Mouse (Mus musculus) activated CD4-positive, CD25-positive, alpha-beta regulatory T cell, adult 4 months (primary cell): ENCODE measurements around the gene Rrad. TPM values are rescaled to one million over a fixed set of nuclear protein-coding genes. Genes with fewer than 3 reads are reported as not detected.
"Not testable (repeated sequence)": the region's sequence is repeated elsewhere in the genome, so short reads cannot be mapped to it uniquely, and the experiment has no call there.

Source experiments
- ATAC-seq: one replicate; pipeline ENCODE4 v1.8.0; 2017
- polyA plus RNA-seq, 2 experiments: library from polyadenylated mRNA; unstranded; fragments of 100-300 nt; shearing (Covaris generic); gene quantifications; one replicate each; pipeline ENCODE4 v1.2.1; 2017

Rrad gene
- polyA plus RNA-seq = 10 to 100 TPM; 11.4 to 16.2 TPM

DNA sequence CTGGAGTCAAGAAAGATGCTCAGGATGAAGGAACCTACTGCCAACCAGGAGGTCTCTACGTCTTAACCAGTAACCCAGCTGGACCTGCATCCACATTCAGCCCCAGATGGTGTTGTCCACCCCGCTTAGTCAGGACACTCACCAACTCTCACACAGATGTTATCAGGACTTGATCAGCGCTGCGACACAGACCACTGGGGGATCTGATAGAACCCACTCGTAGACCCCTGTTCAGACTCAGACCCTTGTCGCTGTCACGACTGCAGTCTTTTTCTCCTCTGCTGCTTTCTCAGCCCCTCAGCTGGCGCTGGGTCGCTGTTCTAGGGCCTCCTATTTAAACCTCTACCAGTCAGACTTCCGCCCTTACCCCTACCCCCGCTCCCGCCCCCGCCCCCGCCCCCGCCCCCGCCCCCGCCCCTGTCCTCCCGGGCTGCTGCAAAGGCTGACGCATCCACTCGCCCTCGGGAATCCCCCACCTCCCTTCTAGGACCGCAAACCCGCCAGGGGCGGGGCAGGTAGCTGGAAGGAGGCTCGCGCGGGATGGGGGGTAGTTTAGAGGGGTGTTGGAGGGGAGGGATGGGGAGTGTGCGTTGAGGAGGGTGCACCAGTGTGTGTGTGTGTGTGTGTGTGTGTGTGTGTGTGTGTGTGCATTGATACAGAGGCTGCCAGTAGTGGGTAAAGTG is at the start of gene Rrad:
Rrad (minus strand) TSS at position 347 of the 683 bp plus-strand sequence.
- ATAC-seq = peak; percentile 86

DNA sequence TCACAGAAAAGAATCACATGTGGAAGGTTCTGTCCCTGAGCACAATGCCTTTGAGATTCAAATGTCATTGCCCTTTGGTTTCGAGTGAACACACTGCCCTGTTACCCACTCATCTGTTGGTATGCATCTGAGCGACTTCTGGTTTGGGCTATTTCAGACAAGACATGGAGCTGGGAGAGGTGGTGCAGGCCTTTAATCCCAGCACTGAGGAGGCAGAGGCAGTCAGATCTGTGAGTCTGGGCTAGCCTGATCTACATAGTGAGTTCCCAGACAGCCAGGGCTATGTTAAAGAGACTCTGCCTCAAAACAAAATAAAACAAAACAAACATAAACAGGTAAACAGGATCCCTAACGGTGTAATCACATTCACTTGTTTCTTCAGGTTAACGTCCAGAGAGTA is 24.5 kb upstream of the Rrad start:
- no peak for ATAC-seq

DNA sequence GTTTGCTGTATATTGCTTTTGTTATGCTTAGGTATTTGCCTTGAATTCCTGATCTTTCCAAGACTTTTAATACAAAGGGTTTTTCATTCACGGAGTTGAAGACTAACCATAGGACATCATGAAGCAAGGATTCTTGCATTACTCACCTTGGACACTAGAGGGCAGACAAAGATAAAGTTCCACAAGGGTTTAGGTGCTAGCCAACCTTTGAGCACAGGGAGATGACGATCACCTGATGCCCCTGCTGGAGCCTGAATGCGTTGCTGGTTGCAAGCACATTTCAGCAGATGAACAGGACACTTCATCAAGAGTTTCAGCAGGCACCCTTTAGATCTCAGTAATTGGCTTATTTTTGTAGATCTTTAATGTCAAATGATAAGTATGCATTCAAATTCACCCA is 23.9 kb upstream of the Rrad start:
- ATAC-seq = peak; percentile 100

DNA sequence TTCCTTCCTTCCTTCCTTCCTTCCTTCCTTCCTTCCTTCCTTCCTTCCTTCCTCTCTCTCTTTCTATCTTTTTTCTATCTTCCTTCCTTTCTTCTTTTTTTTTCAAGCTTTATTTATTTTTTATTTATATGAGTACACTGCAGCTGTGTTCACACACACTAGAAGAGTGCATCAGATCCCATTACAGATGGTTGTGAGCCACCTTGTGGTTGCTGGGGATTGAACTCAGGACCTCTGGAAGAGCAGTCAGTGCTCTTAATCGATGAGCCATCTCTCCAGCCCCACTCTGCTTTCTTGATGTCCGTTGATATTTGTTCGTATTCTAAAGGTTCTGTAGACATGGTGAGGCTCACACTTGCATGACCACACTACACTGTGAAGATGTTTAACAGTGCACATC is 13.1 kb upstream of the Rrad start:
- ATAC-seq = not testable (repeated sequence)

DNA sequence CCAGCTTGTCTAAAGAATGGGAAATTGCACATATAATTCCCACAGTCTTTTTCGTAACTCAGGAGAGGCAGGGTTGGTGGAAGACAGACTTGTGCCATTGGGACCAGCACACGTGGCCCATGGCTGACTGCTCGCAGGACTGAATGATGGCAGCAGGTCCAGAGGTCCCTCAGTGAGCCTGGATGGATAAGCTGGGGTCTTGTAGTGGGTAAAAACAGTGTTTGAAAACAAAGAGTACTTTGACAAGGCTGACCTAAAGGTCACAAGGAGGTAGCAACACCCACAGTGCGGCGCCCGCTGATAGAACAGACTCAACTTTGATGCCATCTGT is 11.2 kb upstream of the Rrad start:
- no peak for ATAC-seq

DNA sequence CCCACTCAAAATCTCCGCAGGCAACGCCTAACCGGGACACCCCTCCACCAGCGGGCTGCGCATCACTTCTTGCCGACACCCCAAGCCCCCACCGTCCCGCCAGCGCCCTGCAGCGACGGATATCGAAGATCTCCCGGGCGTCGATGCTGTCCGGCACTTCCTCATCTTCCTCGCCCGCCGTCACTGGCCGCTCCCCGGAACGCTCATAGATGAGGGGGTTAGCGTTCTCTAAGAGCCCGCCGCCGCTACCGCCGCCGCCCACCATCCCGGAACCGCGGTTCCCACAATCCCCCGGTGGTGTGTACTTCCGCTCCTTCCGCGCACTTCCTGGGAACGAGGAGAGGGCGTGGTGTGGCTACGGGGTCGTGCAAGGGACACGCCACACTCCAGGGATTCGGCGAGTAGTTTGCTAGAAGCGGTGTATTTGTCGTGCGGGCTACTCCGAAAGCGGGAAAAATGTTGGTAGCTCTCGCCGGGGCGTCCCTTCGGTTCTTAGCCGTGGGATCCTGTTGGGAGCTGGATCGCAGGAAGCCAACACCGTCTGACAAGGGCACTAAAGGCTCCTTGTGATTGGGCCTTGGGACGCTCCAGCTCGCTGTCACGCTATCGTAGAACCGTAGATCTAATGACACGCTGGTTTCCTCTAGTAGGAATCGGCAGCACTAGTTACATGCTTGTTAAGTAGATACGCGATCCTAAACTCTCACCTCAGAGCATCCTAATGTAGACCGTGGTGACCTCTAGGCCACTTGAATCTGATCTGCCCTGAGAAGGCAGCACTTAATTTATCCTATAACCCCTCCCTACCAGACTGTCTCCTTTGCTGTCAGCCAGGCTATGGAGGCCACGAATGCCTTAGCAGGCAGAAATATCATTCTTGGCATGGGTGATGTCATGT is 10.5 kb upstream of the Rrad start, which contains the start of gene Ciao2b:
Ciao2b (minus strand) TSS at position 540 of the 898 bp plus-strand sequence.
- peak; percentile 82 for ATAC-seq

DNA sequence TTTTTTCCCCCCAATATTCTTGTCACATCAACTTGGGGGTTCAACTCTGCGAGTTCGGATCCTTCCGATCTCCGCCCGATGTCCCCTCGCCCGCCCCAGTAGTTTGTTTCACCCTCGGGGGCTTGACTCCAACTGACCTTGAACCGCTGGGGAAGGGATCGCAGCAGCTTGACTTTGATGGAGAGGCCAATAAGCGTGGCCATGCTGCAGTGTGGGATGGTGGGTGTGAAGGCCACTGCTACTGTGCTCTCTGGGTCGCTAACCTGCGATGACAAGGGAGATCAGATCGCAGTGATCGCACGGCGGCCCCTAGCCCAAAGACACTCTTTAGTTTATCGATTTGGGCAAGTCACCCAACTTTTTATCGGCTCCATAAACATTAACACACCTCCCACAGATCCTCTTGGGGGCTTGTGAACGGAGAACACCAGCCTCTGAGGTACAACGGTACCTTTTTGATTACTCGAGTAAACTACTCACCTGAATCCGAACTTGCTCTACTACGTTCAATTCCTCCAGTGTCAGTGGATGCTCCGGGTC is 9.8 kb upstream of the Rrad start:
- ATAC-seq = no peak

DNA sequence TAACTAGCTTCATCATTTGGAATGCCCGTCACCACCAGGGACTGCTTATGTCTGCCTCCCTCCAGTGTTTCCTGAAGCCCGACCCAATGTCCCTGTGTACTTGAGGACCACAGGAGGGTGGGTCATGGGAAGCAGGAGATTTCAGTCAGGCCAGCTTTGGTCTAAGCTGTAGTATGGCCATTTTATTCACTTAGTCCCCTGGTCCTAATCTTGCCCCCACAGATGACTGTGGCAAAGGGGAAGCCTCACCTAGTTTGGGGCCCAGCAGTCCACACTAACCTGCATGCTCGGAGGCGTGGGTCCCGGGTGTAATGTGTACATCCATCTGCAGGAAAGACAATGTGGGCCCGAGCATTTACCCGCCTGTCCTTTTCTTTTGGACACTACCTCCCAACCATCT is 9.1 kb upstream of the Rrad start:
- no peak for ATAC-seq

DNA sequence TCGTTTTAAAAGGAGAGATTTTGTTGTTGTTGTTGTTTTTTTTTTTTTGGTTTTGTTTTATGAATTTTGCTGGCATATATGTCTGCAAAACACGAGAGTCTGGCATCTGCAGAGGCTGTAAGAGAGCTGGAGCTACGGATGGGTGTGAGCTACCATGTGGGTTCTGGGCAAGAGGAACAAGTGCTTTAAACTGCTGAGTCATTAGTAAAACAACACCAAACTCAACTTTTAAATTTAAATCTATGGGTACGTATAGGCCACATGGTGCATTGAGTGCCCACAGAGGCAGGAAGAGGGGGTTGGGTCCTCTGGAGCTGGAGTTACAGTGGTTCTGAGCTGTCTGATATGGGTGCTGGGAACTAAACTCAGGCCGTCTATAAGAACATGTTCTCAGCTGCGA is 6.9 kb upstream of the Rrad start:
- no peak for ATAC-seq

DNA sequence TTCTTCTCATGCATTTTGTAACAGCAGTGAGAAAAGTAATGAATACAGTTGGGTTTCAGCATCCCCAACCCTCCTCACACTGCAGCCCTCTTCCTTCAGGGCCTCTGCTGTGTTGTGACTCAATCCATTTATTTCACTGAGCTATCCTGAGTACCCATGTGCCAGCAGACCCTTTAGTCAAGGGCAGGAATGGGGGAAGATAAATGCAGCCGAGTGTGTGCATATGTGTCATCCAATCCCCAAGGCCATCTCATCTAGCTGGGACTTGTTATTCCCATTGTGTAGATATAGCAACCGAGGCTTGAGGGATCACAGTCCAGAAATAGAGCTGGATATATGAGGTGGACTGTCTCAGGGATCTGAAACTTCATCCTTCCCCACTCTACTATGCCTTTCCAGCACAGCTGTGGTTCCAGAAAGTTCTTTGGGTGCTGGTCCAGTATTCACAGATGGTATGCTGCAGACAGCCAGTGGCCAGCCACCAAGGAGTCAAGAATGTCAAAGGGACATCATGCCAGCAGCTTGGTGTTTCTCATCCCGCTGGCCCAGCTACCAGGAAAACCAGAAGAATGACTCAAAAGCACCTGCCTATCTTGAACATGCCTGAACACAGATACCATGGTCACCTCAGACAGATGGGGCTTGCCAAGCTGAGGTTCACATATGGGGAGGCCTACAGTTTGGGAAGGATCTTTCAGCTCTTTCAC is 4.0 kb upstream of the Rrad start:
- no peak for ATAC-seq

DNA sequence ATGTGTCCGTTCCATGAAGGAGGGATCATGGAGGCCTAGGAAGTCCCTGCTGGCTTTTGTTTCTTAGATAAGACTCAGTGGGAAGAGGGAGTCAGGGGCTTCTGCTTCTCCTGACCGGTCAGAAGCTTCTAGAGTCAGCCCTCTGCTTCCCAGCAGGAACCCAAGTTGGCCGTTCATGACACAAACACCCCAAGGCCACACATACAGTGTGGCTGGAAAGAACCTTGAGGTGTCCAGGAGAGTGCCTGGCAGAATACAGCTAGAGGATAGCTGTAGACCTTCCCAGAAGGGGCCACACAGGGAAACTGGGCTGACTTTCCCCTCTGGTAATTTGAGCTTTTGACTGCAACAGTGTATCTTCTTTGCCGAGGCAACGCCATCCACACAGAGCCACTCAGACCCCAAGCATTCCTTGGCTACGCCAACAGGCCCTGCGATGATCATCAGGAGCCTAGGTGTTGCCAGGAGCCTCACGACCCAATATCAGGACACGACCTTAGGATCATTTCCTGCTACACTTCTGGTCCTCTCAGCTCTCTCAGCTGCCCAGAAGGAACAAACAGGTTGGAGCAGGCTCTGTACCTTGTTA is 2.1 kb upstream of the Rrad start:
- no peak for ATAC-seq

DNA sequence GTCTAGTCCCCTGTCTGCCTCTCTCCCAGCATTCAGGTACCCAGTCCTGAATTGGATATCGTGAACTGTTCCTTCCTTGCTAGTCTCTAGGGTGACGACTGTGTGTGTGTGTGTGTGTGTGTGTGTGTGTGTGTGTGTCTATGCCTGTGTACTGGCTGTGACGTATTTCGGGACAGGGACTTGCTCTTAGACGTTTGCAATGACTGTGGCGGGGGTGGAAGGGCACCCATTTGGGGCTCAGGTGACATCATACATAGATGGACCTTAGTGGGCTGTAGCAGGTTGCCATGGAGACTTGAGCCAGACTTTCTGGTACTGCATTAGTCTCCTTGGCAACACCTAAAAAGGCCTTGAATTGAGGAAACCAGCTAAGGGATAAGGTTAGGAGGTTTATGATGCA is 1.4 kb upstream of the Rrad start:
- no peak for ATAC-seq

DNA sequence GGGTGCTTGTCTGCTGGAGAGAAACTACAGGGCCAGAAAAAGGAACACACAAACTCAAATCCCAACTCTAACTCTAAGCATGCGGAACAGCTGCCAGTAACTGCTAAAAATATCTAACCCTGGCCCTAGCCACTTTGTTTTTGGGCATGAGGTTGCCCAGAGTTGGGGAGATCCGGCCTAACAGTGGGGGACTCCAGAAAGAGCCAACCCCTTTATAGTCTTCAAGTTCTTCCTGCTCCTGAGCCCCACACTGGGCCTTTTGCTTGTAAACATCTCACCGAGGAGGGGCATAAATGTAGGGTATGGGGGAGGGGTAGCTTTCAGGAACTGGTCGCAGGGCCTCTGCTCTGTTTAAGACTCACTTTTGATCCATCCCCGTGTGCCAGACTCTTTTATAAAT is 848 bp upstream of the Rrad start:
- ATAC-seq = peak; percentile 7

DNA sequence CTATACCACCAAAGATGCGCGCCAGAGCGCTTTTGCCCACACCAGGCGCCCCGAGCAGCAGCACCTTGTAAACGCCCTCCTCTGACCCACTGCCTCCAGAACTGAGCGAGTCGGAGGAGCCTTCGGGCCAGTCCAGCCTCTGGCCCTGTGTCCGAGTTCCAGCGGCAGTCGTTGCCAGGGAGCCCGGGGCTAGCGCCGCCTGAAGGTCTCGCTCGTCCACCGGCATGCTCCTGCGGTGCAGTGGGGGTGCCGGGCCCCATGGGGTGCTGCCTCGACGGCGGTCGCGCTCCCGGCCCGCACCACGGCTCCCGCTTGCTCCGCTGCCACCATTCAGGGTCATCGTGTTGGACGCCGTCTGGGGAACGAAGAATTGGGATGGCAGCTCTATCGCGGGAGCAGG is 553 bp downstream of the Rrad start:
- ATAC-seq = peak; percentile 13

DNA sequence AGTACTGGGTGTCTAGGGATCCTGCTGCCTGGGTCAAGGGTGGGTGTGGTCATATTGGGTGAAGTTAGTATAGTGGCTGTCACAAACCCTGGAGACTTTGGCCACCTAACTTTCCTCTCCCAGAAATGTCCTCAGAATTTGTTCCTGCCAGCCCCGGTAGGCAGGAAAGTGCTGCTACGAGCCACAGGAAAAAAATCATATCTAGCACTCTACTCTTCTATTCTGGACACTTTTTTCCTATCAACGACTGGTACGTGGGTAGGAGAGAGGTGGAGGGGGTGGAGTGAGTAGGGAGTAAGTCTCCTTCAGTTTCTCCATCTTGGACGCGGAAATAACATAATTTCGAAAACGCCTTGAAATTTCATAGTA is 1.0 kb downstream of the Rrad start:
- ATAC-seq = no peak

DNA sequence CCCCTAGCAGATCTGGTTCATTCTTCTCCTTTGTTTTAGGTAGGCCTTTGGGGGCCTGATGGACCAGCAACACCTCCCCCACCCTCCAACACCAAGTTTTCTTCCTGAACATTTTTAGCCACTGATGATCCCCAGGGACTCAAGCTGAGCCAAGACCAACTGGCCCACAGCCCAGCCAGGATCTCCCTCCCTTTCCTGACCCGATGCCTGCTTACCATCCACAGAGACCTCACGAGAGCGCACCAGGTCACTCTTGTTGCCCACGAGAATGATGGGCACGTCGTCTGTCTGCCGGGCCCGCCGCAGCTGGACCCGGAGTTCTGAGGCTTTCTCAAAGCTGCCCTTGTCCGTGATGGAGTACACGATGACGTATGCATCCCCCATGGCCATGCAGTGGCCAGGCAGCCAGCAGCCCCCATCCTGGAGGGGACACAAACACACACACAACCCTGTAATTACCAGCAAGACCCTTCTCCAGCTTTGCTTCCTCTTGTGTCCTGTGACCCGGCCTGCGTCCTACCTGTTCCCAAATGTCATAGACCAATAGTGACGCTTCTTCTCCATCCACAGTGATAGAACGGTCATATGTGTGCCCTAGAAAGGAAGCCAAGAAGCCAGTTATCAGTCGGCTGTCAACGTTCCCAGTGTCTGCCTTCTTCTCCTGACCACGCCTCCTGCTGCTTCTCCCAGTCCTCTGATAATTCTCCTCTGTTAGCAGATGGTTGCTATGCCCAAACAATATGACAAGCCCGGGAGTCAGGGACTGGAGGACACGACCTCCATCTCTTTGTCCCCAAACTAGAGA is 1.6 kb downstream of the Rrad start:
- ATAC-seq = no peak

DNA sequence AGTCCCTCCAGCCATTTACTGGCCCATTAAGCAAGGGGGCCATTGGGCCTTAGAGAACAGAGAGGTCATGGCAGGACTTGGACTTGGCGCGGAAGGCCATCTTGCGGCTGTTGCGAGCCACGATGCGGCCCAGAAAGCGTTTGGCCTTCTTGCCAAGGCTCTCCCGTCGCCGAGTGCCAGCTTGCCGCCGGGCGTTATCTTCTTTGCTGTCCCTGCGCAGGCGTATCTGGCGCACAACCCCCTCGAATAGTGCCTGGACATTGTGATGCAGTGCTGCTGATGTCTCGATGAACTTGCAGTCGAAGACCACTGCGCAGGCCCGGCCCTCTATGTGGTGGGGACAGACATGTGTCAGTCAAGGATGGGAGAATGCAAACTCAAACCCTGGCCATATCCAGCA is 2.7 kb downstream of the Rrad start:
- no peak for ATAC-seq

DNA sequence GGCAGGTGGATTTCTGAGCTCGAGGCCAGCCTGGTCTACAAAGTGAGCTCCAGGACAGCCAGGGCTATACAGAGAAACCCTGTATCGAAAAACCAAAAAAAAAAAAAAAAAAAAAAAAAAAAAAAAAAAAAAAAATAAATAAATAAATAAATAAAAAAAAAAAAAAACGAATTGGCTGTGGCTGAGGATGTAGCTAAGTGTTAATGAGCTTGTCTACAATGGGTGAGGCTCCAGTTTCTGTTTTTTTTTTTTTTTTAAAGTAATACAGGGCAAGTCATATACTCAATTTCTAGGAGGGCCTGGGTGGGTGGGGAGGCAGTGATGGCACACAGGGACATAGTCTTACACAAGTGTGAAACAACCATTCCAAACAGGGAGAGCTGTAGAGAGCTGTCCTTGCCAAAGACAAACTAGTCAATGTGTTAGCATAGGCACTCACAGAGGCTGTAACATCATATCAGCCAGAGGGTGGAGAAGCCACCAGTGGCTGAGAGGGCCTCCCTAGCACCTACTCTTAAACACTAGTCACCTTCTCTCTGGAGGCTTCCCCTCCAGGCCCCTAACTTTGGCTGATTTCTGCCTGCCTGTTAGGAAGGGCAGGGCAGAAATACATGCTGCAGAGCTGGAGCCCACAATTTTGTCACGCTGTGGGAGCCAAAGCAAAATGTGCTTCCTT is 3.9 kb downstream of the Rrad start:
- no peak for ATAC-seq

DNA sequence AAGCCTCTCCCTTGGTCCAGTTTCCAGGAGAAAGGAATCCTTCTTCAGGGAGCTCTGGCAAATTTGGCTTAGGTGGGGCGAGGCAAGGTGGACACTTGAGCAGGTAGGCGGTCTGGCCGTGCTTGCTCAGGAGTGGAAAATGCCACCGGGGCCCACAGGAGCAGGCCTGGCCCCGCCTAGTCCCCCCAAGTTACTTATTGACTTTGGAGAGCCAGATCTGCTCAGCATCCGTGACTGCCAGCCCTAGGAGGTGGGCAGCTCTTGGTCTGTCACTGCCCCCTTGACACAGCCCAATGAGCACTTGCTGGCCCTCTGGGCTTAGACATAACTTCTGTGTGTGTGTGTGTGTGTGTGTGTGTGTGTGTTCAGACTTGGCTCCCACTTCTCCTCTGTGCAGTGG is 7.0 kb downstream of the Rrad start, which contains the start of gene Cdh16:
Cdh16 (minus strand) TSS at position 236 of the 400 bp plus-strand sequence.
- no peak for ATAC-seq

DNA sequence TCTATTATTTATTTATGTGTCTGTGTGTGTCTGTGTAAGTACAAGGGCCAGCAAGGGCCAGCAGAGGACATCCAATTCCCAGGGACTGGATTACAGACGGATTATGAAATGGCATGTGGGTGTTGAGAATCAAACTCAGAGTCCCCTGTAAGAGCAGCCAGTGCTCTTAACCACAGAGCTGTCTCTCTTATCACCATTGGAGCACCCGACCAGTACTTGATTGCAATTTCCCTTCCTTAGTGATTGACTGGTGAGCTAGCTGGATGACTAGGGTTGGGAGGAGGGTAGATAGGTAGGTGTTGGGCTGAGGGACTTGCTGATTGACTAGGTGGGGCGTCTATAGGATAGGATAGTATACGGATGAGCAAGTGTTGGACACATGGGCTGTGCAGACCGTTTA is 10.4 kb downstream of the Rrad start:
- no peak for ATAC-seq

DNA sequence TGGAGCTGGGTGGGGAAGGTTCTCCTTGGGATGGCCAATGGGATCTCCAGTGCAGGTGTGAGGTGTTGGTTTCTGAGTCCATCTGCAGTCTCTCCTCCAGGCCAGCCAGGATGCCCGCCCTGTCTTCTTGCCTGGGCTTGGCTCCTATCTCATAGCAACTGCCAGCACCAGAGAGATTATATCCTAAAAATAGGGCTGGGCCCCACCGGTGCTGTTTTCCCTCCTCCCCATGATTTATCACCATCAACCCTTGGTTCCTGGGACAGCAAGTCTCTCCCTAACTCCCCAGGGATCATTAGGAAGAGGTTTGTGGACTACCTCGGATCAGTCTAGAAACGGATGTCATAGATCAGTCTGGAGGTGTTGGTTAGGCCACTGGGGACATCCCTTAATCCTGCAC is 18.0 kb downstream of the Rrad start:
- ATAC-seq = no peak
